Comparison of ENCODE assay signal across 8 mouse cellular contexts in genomic region chr8:83954749-83955105, GRCm38 (mm10). TPM values are rescaled to one million over a fixed set of nuclear protein-coding genes. Genes with fewer than 3 reads are reported as not detected.
DNase-seq lines count a peak whose midpoint lies in the region; ATAC-seq and TF ChIP-seq lines count a peak whose summit lies in the region.

No protein-coding gene starts in this region.

- H3K4me1 ChIP-seq in erythroblast, embryonic 14.5 days (ENCODE audit: control insufficient read depth): peaks cover 33% of the 10 kb centered on the region
- peaks cover 4% of the 10 kb centered on the region; the same call in 1 of the 2 replicates for H3K4me1 ChIP-seq in testis, adult 2 months (ENCODE audit: control insufficient read depth, insufficient read depth, low read length)
- peaks cover 30% of the 10 kb centered on the region for H3K4me1 ChIP-seq in liver, embryonic 13.5 days (replicated peaks)
- peaks cover 3% of the 10 kb centered on the region; the same call in 1 of the 2 replicates for H3K4me1 ChIP-seq in stomach, postnatal 0 days (replicated peaks; ENCODE audit: control insufficient read depth, insufficient read depth)

- TF ChIP-seq EP300 in stomach, postnatal 0 days (optimal IDR thresholded peaks at IDR 0.05): no peak

- WGBS in liver, embryonic 13.5 days (ENCODE audit: insufficient replicate concordance): 3% methylated on average over 14 of the region's 14 CpGs
- under 1% methylated on average over 14 of the region's 14 CpGs for WGBS in stomach, postnatal 0 days

- H3K4me2 ChIP-seq in liver, embryonic 13.5 days: peak overlapping the region; percentile 92
- H3K4me2 ChIP-seq in stomach, postnatal 0 days (replicated peaks; ENCODE audit: low read depth): peak overlapping the region; percentile 55

- peak overlapping the region; percentile 63 for H3K9ac ChIP-seq in liver, embryonic 13.5 days
- peak overlapping the region; percentile 41 for H3K9ac ChIP-seq in stomach, postnatal 0 days (ENCODE audit: low read length)

- no peak for TF ChIP-seq CTCF in testis, adult 2 months (IDR thresholded peaks at IDR 0.05; ENCODE audit: control insufficient read depth, insufficient read depth, insufficient replicate concordance, low read depth, low read length)
- no peak for TF ChIP-seq CTCF in stomach, postnatal 0 days (IDR thresholded peaks at IDR 0.05; ENCODE audit: low read depth)

- DNase-seq in testis, postnatal 10 days (ENCODE audit: low spot score): no peak
- no peak for DNase-seq in liver, embryonic 13.5 days
- no peak for DNase-seq in stomach, postnatal 0 days (ENCODE audit: low spot score)
- DNase-seq in spleen, adult 18-20 months: no peak
- no peak for DNase-seq in right cerebral cortex, postnatal 4 days

- ATAC-seq in erythroblast, adult 5-6 weeks (replicated peaks; ENCODE audit: low FRiP score, poor library complexity, severe bottlenecking): no peak; the same call in 1 of the 2 replicates
- no peak for ATAC-seq in liver, embryonic 13.5 days (ENCODE audit: low read depth)
- no peak for ATAC-seq in stomach, postnatal 0 days (ENCODE audit: low FRiP score, low TSS enrichment)

- peak overlapping the region; percentile 94 for H3K27ac ChIP-seq in testis, adult 2 months (ENCODE audit: control insufficient read depth, insufficient read depth, low read depth, low read length)
- peak overlapping the region; percentile 36; the same call in 1 of the 2 replicates for H3K27ac ChIP-seq in liver, embryonic 13.5 days
- 0 out of 2 replicates have a peak overlapping the region, but pooled peaks have one; percentile 24 for H3K27ac ChIP-seq in stomach, postnatal 0 days (replicated peaks)

- H3K9me3 ChIP-seq in erythroblast, embryonic 14.5 days (ENCODE audit: control insufficient read depth, low read length): no peaks in the 10 kb centered on the region
- no peaks in the 10 kb centered on the region for H3K9me3 ChIP-seq in liver, embryonic 13.5 days (replicated peaks)
- no peaks in the 10 kb centered on the region for H3K9me3 ChIP-seq in stomach, postnatal 0 days (ENCODE audit: control insufficient read depth, low read length)

- peaks cover 6% of the 10 kb centered on the region for H3K27me3 ChIP-seq in erythroblast, embryonic 14.5 days (ENCODE audit: control insufficient read depth)
- no peaks in the 10 kb centered on the region for H3K27me3 ChIP-seq in testis, adult 2 months (ENCODE audit: control insufficient read depth, insufficient read depth, low read length)
- H3K27me3 ChIP-seq in liver, embryonic 13.5 days: no peaks in the 10 kb centered on the region
- H3K27me3 ChIP-seq in stomach, postnatal 0 days (ENCODE audit: control insufficient read depth, insufficient read depth, low read length): no peaks in the 10 kb centered on the region

- no peak for TF ChIP-seq POLR2A in testis, adult 2 months (IDR thresholded peaks at IDR 0.05; ENCODE audit: control insufficient read depth, low read depth, low read length)

- peaks cover 22% of the 10 kb centered on the region for H3K36me3 ChIP-seq in erythroblast, embryonic 14.5 days (ENCODE audit: control insufficient read depth)
- peaks cover 2% of the 10 kb centered on the region for H3K36me3 ChIP-seq in testis, adult 2 months (ENCODE audit: control insufficient read depth, insufficient read depth, low read length)
- peaks cover 17% of the 10 kb centered on the region for H3K36me3 ChIP-seq in liver, embryonic 13.5 days
- no peaks in the 10 kb centered on the region for H3K36me3 ChIP-seq in stomach, postnatal 0 days (ENCODE audit: control insufficient read depth, insufficient read depth, low read length)

- H3K4me3 ChIP-seq in erythroblast, embryonic 14.5 days (replicated peaks): peak overlapping the region; percentile 100
- H3K4me3 ChIP-seq in testis, adult 2 months (ENCODE audit: control insufficient read depth, low read depth, low read length): peak overlapping the region; percentile 98
- H3K4me3 ChIP-seq in liver, embryonic 13.5 days (replicated peaks): peak overlapping the region; percentile 94
- peak overlapping the region; percentile 43 for H3K4me3 ChIP-seq in stomach, postnatal 0 days (ENCODE audit: low read depth, low read length)

RNA-seq across cellular contexts. Expression of gene Gm10644, which starts 0.3 kb away (rescaled TPM):
- not detected in 2 replicates for polyA plus RNA-seq in erythroblast, embryonic 14.5 days (2012)
- total RNA-seq in erythroblast, adult 5-6 weeks (2015; ENCODE audit: low replicate concordance): not detected in 2 replicates
- not detected in 2 replicates for total RNA-seq in erythroblast, adult 5-6 weeks (2017; ENCODE audit: low replicate concordance)
- polyA plus RNA-seq in testis, adult 2 months (2012; rRNA removed): 14.9 and 15.2 TPM in 2 replicates
- 0.18 and 0.22 TPM in 2 replicates for polyA plus RNA-seq in liver, embryonic 13.5 days (2015; fragmentation: Nextera tagmentation; extraction: Ambion mirVana)
- 0.11 and 0.13 TPM in 2 replicates for polyA plus RNA-seq in stomach, postnatal 0 days (2015; fragmentation: Nextera tagmentation; extraction: Ambion mirVana)

RNA-seq across cellular contexts. Expression of gene Asf1b, which starts 0.6 kb away (rescaled TPM):
- 56.4 and 58.6 TPM in 2 replicates for polyA plus RNA-seq in erythroblast, embryonic 14.5 days (2012)
- total RNA-seq in erythroblast, adult 5-6 weeks (2015; ENCODE audit: low replicate concordance): 23.1 and 32.4 TPM in 2 replicates
- 26.2 and 32.8 TPM in 2 replicates for total RNA-seq in erythroblast, adult 5-6 weeks (2017; ENCODE audit: low replicate concordance)
- 65.0 and 73.8 TPM in 2 replicates for polyA plus RNA-seq in testis, adult 2 months (2012; rRNA removed)
- polyA plus RNA-seq in liver, embryonic 13.5 days (2015; fragmentation: Nextera tagmentation; extraction: Ambion mirVana): 114 and 126 TPM in 2 replicates
- polyA plus RNA-seq in stomach, postnatal 0 days (2015; fragmentation: Nextera tagmentation; extraction: Ambion mirVana): 14.1 and 16.6 TPM in 2 replicates

RNA-seq across cellular contexts. Expression of gene Prkaca, which starts 18.1 kb away (rescaled TPM):
- 2.3 and 2.7 TPM in 2 replicates for polyA plus RNA-seq in erythroblast, embryonic 14.5 days (2012)
- total RNA-seq in erythroblast, adult 5-6 weeks (2015; ENCODE audit: low replicate concordance): 7.5 and 9.8 TPM in 2 replicates
- 6.7 and 7.1 TPM in 2 replicates for total RNA-seq in erythroblast, adult 5-6 weeks (2017; ENCODE audit: low replicate concordance)
- polyA plus RNA-seq in testis, adult 2 months (2012; rRNA removed): 101 and 103 TPM in 2 replicates
- polyA plus RNA-seq in liver, embryonic 13.5 days (2015; fragmentation: Nextera tagmentation; extraction: Ambion mirVana): 50.5 and 52.3 TPM in 2 replicates
- 62.4 and 63.1 TPM in 2 replicates for polyA plus RNA-seq in stomach, postnatal 0 days (2015; fragmentation: Nextera tagmentation; extraction: Ambion mirVana)

RNA-seq across cellular contexts. Expression of gene Samd1, which starts 42.7 kb away (rescaled TPM):
- 37.5 and 42.8 TPM in 2 replicates for polyA plus RNA-seq in erythroblast, embryonic 14.5 days (2012)
- 14.8 and 33.2 TPM in 2 replicates for total RNA-seq in erythroblast, adult 5-6 weeks (2015; ENCODE audit: low replicate concordance)
- 32.5 and 36.0 TPM in 2 replicates for total RNA-seq in erythroblast, adult 5-6 weeks (2017; ENCODE audit: low replicate concordance)
- 13.7 and 15.3 TPM in 2 replicates for polyA plus RNA-seq in testis, adult 2 months (2012; rRNA removed)
- 5.8 and 6.9 TPM in 2 replicates for polyA plus RNA-seq in liver, embryonic 13.5 days (2015; fragmentation: Nextera tagmentation; extraction: Ambion mirVana)
- 4.2 and 4.5 TPM in 2 replicates for polyA plus RNA-seq in stomach, postnatal 0 days (2015; fragmentation: Nextera tagmentation; extraction: Ambion mirVana)

RNA-seq across cellular contexts. Expression of gene 1700067K01Rik, which starts 46.6 kb away (rescaled TPM):
- 0.34 and 0.71 TPM in 2 replicates for polyA plus RNA-seq in erythroblast, embryonic 14.5 days (2012)
- total RNA-seq in erythroblast, adult 5-6 weeks (2015; ENCODE audit: low replicate concordance): 1.3 TPM in 1 of 2 replicates, not detected in the other
- 0.51 and 2.6 TPM in 2 replicates for total RNA-seq in erythroblast, adult 5-6 weeks (2017; ENCODE audit: low replicate concordance)
- 38.1 and 43.2 TPM in 2 replicates for polyA plus RNA-seq in testis, adult 2 months (2012; rRNA removed)
- polyA plus RNA-seq in liver, embryonic 13.5 days (2015; fragmentation: Nextera tagmentation; extraction: Ambion mirVana): 0.38 and 0.57 TPM in 2 replicates
- polyA plus RNA-seq in stomach, postnatal 0 days (2015; fragmentation: Nextera tagmentation; extraction: Ambion mirVana): 0.36 and 0.38 TPM in 2 replicates

Comparison
In these comparisons a context has a peak if more than half of its experiments do, and no peak if none do; other contexts are left out.
1. H3K4me3 ChIP-seq: peak in every context shown above with its lines; median percentile 100 in erythroblast, embryonic 14.5 days; 98 in testis, adult 2 months; 94 in liver, embryonic 13.5 days; 43 in stomach, postnatal 0 days.
2. H3K27ac ChIP-seq: peak in every context shown above with its lines; median percentile 94 in testis, adult 2 months; 36 in liver, embryonic 13.5 days; 24 in stomach, postnatal 0 days.
3. RNA of gene Gm10644, which starts 0.3 kb away (polyA plus RNA-seq): 14.9 to 15.2 TPM in testis, adult 2 months; 0.18 to 0.22 TPM in liver, embryonic 13.5 days, 0.11 to 0.13 TPM in stomach, postnatal 0 days and not detected in erythroblast, embryonic 14.5 days; every median in the first group is over 10 times any median in the second.
4. RNA of gene Prkaca, which starts 18.1 kb away (polyA plus RNA-seq): 101 to 103 TPM in testis, adult 2 months, 62.4 to 63.1 TPM in stomach, postnatal 0 days and 50.5 to 52.3 TPM in liver, embryonic 13.5 days; 2.3 to 2.7 TPM in erythroblast, embryonic 14.5 days; every median in the first group is over 10 times any median in the second.